Comparison of ENCODE assay signal across 8 mouse cellular contexts in the genomic region with DNA sequence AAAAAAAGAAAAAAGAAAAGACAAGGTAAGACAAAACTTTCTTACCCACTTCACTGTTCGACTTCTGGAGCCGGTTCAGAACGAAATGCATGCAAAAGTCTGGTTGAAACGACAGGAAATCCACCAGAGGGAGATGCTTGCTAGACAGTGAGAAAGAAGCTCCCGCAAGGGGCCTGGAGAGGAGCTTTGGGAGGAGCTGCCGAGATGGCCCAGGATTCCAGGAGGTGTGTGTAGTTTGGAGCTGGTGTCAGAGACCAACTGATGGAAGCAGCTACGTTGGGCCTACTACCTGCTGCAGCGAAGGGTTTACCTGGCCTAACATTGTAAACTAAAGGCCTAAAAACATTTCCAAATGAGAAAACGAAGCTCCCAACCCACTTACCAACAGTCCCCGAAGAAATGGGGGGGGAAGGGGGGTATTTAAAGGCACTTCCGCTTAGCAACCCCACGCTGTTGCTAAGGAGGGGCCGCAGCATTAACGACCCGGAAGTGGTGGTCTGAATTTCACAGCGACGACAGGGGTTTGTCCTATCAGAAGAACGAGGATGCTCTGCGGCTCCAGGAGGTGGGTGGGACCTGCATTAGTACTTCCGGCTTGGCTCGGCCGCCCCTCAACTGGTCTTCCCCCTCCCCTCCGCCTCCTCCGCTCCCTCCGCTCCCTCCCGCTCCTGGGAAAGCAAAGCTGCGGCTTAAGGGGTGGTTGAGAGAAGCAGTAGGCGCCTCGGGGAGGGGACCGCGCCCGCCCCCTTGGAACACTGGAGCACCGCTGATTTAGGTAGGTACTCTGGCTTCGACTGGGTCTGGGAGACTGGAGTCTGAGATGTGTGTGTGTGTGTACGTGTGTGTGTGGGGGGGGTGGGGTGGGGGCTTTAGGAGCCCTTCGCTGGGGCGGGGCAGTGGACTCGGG. TPM values are rescaled to one million over a fixed set of nuclear protein-coding genes. Genes with fewer than 3 reads are reported as not detected.
DNase-seq lines count a peak whose midpoint lies in the region; ATAC-seq and TF ChIP-seq lines count a peak whose summit lies in the region.

A gene (minus strand): TSS at position 401 of the 907 bp plus-strand sequence.
A gene (plus strand): TSS at position 531 of the 907 bp plus-strand sequence.

- H3K27me3 ChIP-seq in embryonic facial prominence, embryonic 15.5 days = no peaks in the 10 kb centered on the region
- no peaks in the 10 kb centered on the region for H3K27me3 ChIP-seq in limb, embryonic 14.5 days (ENCODE audit: control insufficient read depth, insufficient read depth, low read length)
- no peaks in the 10 kb centered on the region for H3K27me3 ChIP-seq in midbrain, postnatal 0 days (ENCODE audit: insufficient read depth, low read length)

- DNase-seq in 416B (ENCODE audit: low read depth) = peak; percentile 99
- DNase-seq in heart, adult 8-10 months (ENCODE audit: low spot score) = peak; percentile 95
- peak; percentile 98 for DNase-seq in kidney, adult 9 months
- DNase-seq in limb, embryonic 14.5 days (ENCODE audit: low spot score) = peak; percentile 99
- DNase-seq in midbrain, postnatal 0 days (ENCODE audit: low spot score) = peak; percentile 99
- DNase-seq in spleen, postnatal 14 days (ENCODE audit: low spot score in 2 of 2) = peak; percentile 66 to 78

- peak; percentile 97 for ATAC-seq in embryonic facial prominence, embryonic 15.5 days (ENCODE audit: insufficient number of reproducible peaks, low FRiP score, low TSS enrichment, low read depth)
- peak; percentile 98 for ATAC-seq in limb, embryonic 14.5 days (ENCODE audit: low FRiP score, low read depth)
- ATAC-seq in midbrain, postnatal 0 days (ENCODE audit: low FRiP score) = peak; percentile 99

- peaks cover 5% of the 10 kb centered on the region; the same call in 1 of the 2 replicates for H3K36me3 ChIP-seq in embryonic facial prominence, embryonic 15.5 days
- peaks cover 11% of the 10 kb centered on the region; the same call in 1 of the 2 replicates for H3K36me3 ChIP-seq in limb, embryonic 14.5 days (ENCODE audit: control insufficient read depth, insufficient read depth, low read length)
- H3K36me3 ChIP-seq in midbrain, postnatal 0 days (ENCODE audit: insufficient read depth, low read length) = no peaks in the 10 kb centered on the region

- H3K9me3 ChIP-seq in embryonic facial prominence, embryonic 15.5 days (replicated peaks) = no peaks in the 10 kb centered on the region
- no peaks in the 10 kb centered on the region for H3K9me3 ChIP-seq in limb, embryonic 14.5 days (ENCODE audit: control insufficient read depth, low read length)
- H3K9me3 ChIP-seq in midbrain, postnatal 0 days (ENCODE audit: low read length) = no peaks in the 10 kb centered on the region

- WGBS in bone marrow, adult 2 months = 1% methylated on average over 36 of the region's 38 CpGs
- under 1% methylated on average over 38 of the region's 38 CpGs for WGBS in embryonic facial prominence, embryonic 15.5 days
- WGBS in limb, embryonic 14.5 days = 1% methylated on average over 34 of the region's 38 CpGs
- WGBS in midbrain, postnatal 0 days = under 1% methylated on average over 32 of the region's 38 CpGs

- peak within 1 kb of the TSS; percentile 74 for H3K9ac ChIP-seq in embryonic facial prominence, embryonic 15.5 days
- peak within 1 kb of the TSS; percentile 78 for H3K9ac ChIP-seq in limb, embryonic 14.5 days (ENCODE audit: low read depth, low read length, severe bottlenecking)
- H3K9ac ChIP-seq in midbrain, postnatal 0 days (replicated peaks; ENCODE audit: low read length, poor library complexity, severe bottlenecking) = peak within 1 kb of the TSS; percentile 83

- no peaks in the 10 kb centered on the region for H3K4me1 ChIP-seq in bone marrow, adult 2 months (ENCODE audit: control insufficient read depth, insufficient read depth, low read length)
- H3K4me1 ChIP-seq in embryonic facial prominence, embryonic 15.5 days = peaks cover 10% of the 10 kb centered on the region; the same call in 1 of the 2 replicates
- H3K4me1 ChIP-seq in limb, embryonic 14.5 days (ENCODE audit: control insufficient read depth, insufficient read depth, low read length) = peaks cover 9% of the 10 kb centered on the region
- H3K4me1 ChIP-seq in midbrain, postnatal 0 days (ENCODE audit: insufficient read depth, low read length) = no peaks in the 10 kb centered on the region

- peak within 1 kb of the TSS; percentile 71 for H3K4me2 ChIP-seq in embryonic facial prominence, embryonic 15.5 days (replicated peaks)
- peak within 1 kb of the TSS; percentile 70 for H3K4me2 ChIP-seq in limb, embryonic 14.5 days (replicated peaks; ENCODE audit: low read depth, low read length, severe bottlenecking)
- peak within 1 kb of the TSS; percentile 86 for H3K4me2 ChIP-seq in midbrain, postnatal 0 days (ENCODE audit: low read depth, low read length, poor library complexity, severe bottlenecking)

- peak within 1 kb of the TSS; percentile 64 for H3K27ac ChIP-seq in bone marrow, adult 2 months (ENCODE audit: control insufficient read depth, insufficient read depth, low read depth, low read length, poor library complexity)
- H3K27ac ChIP-seq in embryonic facial prominence, embryonic 15.5 days (replicated peaks) = peak within 1 kb of the TSS; percentile 96
- H3K27ac ChIP-seq in limb, embryonic 14.5 days (replicated peaks; ENCODE audit: low read depth, low read length) = peak within 1 kb of the TSS; percentile 91
- H3K27ac ChIP-seq in midbrain, postnatal 0 days (ENCODE audit: low read depth, low read length) = peak within 1 kb of the TSS; percentile 83

- peak; percentile 47; the same call in 1 of the 2 replicates for TF ChIP-seq POLR2A in bone marrow, adult 2 months (IDR thresholded peaks at IDR 0.05; ENCODE audit: borderline replicate concordance, control insufficient read depth, low read depth, low read length)
- 0 out of 2 replicates have a peak, but pooled peaks have one; percentile 47 for TF ChIP-seq POLR2A in limb, embryonic 14.5 days (IDR thresholded peaks at IDR 0.05; ENCODE audit: borderline replicate concordance, extremely low read depth, insufficient read depth, insufficient read length)

- H3K4me3 ChIP-seq in bone marrow, adult 2 months (replicated peaks; ENCODE audit: control insufficient read depth, low read depth, low read length) = peak within 1 kb of the TSS; percentile 80
- peak within 1 kb of the TSS; percentile 83 for H3K4me3 ChIP-seq in embryonic facial prominence, embryonic 15.5 days (replicated peaks)
- H3K4me3 ChIP-seq in limb, embryonic 14.5 days (replicated peaks; ENCODE audit: low read length) = peak within 1 kb of the TSS; percentile 80
- peak within 1 kb of the TSS; percentile 76 for H3K4me3 ChIP-seq in midbrain, postnatal 0 days (ENCODE audit: low read depth, low read length)

- no peak for TF ChIP-seq CTCF in bone marrow, adult 2 months (IDR thresholded peaks at IDR 0.05; ENCODE audit: control insufficient read depth, insufficient read depth, low read length)
- peak; percentile 68 for TF ChIP-seq CTCF in midbrain, postnatal 0 days (IDR thresholded peaks at IDR 0.05)

RNA-seq across cellular contexts. Expression of the first gene that starts in this region (rescaled TPM):
- 6.4 and 12.8 TPM in 2 replicates for polyA plus RNA-seq in bone marrow, adult 2 months (2011; ENCODE audit: insufficient read depth, insufficient read length, low replicate concordance, missing spikeins)
- 31.8 and 38.1 TPM in 2 replicates for polyA plus RNA-seq in embryonic facial prominence, embryonic 15.5 days (2015; fragmentation: Nextera tagmentation; extraction: Ambion mirVana)
- 10 to 100 TPM; 14.7 to 17.4 (median 16.4) TPM for total RNA-seq in heart, adult 8-10 months (2022)
- 18.8 and 24.8 TPM in 2 replicates for polyA plus RNA-seq in limb, embryonic 14.5 days (2012; rRNA removed)
- polyA plus RNA-seq in limb, embryonic 14.5 days (2014; fragmentation: Nextera tagmentation; extraction: Ambion mirVana) = 31.2 and 39.3 TPM in 2 replicates
- 29.8 and 32.1 TPM in 2 replicates for total RNA-seq in midbrain, postnatal 0 days (2014; rRNA removed)
- 25.1 and 25.6 TPM in 2 replicates for polyA plus RNA-seq in midbrain, postnatal 0 days (2015; fragmentation: Nextera tagmentation; extraction: Ambion mirVana)

RNA-seq across cellular contexts. Expression of the second gene that starts in this region (rescaled TPM):
- polyA plus RNA-seq in bone marrow, adult 2 months (2011; ENCODE audit: insufficient read depth, insufficient read length, low replicate concordance, missing spikeins) = 6.5 and 14.4 TPM in 2 replicates
- 15.7 and 18.0 TPM in 2 replicates for polyA plus RNA-seq in embryonic facial prominence, embryonic 15.5 days (2015; fragmentation: Nextera tagmentation; extraction: Ambion mirVana)
- 10 to 100 TPM in 2 of 4 experiments, 1 to 10 TPM in 2; 8.5 to 11.6 (median 9.5) TPM for total RNA-seq in heart, adult 8-10 months (2022)
- 12.8 and 12.9 TPM in 2 replicates for polyA plus RNA-seq in limb, embryonic 14.5 days (2012; rRNA removed)
- polyA plus RNA-seq in limb, embryonic 14.5 days (2014; fragmentation: Nextera tagmentation; extraction: Ambion mirVana) = 19.4 and 22.1 TPM in 2 replicates
- 25.7 and 28.6 TPM in 2 replicates for total RNA-seq in midbrain, postnatal 0 days (2014; rRNA removed)
- 14.2 and 17.4 TPM in 2 replicates for polyA plus RNA-seq in midbrain, postnatal 0 days (2015; fragmentation: Nextera tagmentation; extraction: Ambion mirVana)

Comparison
In these comparisons a context has a peak if more than half of its experiments do, and no peak if none do; other contexts are left out.
1. Peak in every context shown above with its lines: DNase-seq, ATAC-seq, H3K4me3 ChIP-seq and H3K27ac ChIP-seq.